9 mouse cellular contexts compared by ENCODE assay signal in the genomic region with DNA sequence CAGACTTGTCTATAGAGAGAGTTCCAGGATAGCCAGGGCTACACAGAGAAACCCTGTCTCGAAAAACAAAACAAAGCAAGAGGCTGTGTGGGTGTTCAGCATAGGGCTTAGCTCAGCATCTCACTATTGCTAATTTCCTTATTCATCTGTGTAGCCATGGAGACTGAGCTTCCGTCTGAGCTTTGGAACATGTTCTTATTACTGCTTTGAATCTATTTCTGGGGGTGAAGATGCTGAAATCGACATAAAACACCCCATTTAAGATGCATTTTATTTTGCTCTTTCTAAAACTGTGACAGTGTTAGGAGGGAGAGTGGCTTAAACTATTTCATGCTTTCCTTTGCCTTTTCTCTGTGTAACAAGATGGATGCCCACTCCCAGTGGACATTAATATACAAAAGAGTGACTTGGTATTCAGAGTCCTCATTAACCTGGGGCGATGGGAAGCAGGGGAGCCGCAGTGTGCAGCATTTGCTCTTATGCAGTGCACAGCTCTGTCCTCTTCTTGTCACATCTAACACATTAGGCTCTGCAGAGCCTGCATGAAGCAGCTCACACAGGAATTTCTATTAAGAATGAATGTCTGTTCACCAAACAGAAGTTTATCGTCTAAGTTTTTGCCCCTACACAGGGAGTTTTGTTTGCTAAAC.
DNase-seq lines count a peak whose midpoint lies in the region; ATAC-seq and TF ChIP-seq lines count a peak whose summit lies in the region.
"Had no signal": no experiment of that assay in that cellular context is flagged by ENCODE, and none has a peak within 500 bp of the region (broad histone marks: within the 10 kb centered on the region; RNA-seq: fewer than 3 reads in every experiment).

No protein-coding gene starts in this region.

- peak; percentile 80 for ATAC-seq in forebrain, embryonic 13.5 days
- peak; percentile 90 for ATAC-seq in hindbrain, embryonic 13.5 days (ENCODE audit: low FRiP score)

- H3K9ac ChIP-seq in forebrain, embryonic 13.5 days = no peak overlapping the region
- H3K9ac ChIP-seq in hindbrain, embryonic 13.5 days = peak overlapping the region; percentile 39; the same call in 1 of the 2 replicates
- H3K9ac ChIP-seq: embryonic facial prominence, embryonic 15.5 days; heart, embryonic 13.5 days had no signal

- no peak for TF ChIP-seq POLR2A in olfactory bulb, adult 2 months (IDR thresholded peaks at IDR 0.05; ENCODE audit: insufficient read depth, low read depth, low read length)

- H3K27me3 ChIP-seq in forebrain, embryonic 13.5 days = no peaks in the 10 kb centered on the region
- H3K27me3 ChIP-seq in hindbrain, embryonic 13.5 days = no peaks in the 10 kb centered on the region
- H3K27me3 ChIP-seq: embryonic facial prominence, embryonic 15.5 days; heart, embryonic 13.5 days had no signal

- TF ChIP-seq CTCF in olfactory bulb, adult 2 months (IDR thresholded peaks at IDR 0.05; ENCODE audit: insufficient read depth, low read depth, low read length) = no peak

- H3K9me3 ChIP-seq in forebrain, embryonic 13.5 days (replicated peaks) = no peaks in the 10 kb centered on the region
- no peaks in the 10 kb centered on the region for H3K9me3 ChIP-seq in hindbrain, embryonic 13.5 days
- H3K9me3 ChIP-seq: embryonic facial prominence, embryonic 15.5 days; heart, embryonic 13.5 days had no signal

- H3K4me2 ChIP-seq in forebrain, embryonic 13.5 days = no peak overlapping the region
- no peak overlapping the region for H3K4me2 ChIP-seq in hindbrain, embryonic 13.5 days
- H3K4me2 ChIP-seq: embryonic facial prominence, embryonic 15.5 days; heart, embryonic 13.5 days had no signal

- WGBS in forebrain, embryonic 13.5 days = 26% methylated on average over 6 of the region's 6 CpGs
- 39% methylated on average over 6 of the region's 6 CpGs for WGBS in hindbrain, embryonic 13.5 days
- 8% methylated on average over 6 of the region's 6 CpGs for WGBS in olfactory bulb, adult 2 months

- H3K4me1 ChIP-seq in forebrain, embryonic 13.5 days = peaks cover 19% of the 10 kb centered on the region
- peaks cover 37% of the 10 kb centered on the region for H3K4me1 ChIP-seq in hindbrain, embryonic 13.5 days (replicated peaks)
- peaks cover 11% of the 10 kb centered on the region for H3K4me1 ChIP-seq in olfactory bulb, adult 2 months (ENCODE audit: control insufficient read depth, insufficient read depth, low read length)
- H3K4me1 ChIP-seq: embryonic facial prominence, embryonic 15.5 days had no signal

- no peaks in the 10 kb centered on the region for H3K36me3 ChIP-seq in forebrain, embryonic 13.5 days (ENCODE audit: poor library complexity, severe bottlenecking)
- peaks cover 3% of the 10 kb centered on the region; the same call in 1 of the 2 replicates for H3K36me3 ChIP-seq in hindbrain, embryonic 13.5 days
- H3K36me3 ChIP-seq: embryonic facial prominence, embryonic 15.5 days; heart, embryonic 13.5 days had no signal

- peak; percentile 11 to 63 for DNase-seq in left cerebral cortex, adult 8-10 months (ENCODE audit: low spot score in 2 of 2)
- DNase-seq in B cell, adult 2 months = no peak
- no peak for DNase-seq in urinary bladder, postnatal 4 days (ENCODE audit: low spot score in 2 of 2)
- no peak for DNase-seq in MN1 (ENCODE audit: low spot score)

- no peak overlapping the region for H3K4me3 ChIP-seq in forebrain, embryonic 13.5 days
- H3K4me3 ChIP-seq in hindbrain, embryonic 13.5 days = no peak overlapping the region
- no peak overlapping the region for H3K4me3 ChIP-seq in olfactory bulb, adult 2 months (ENCODE audit: insufficient read depth, low read depth, low read length)
- H3K4me3 ChIP-seq: embryonic facial prominence, embryonic 15.5 days; heart, embryonic 13.5 days had no signal

- H3K27ac ChIP-seq in forebrain, embryonic 13.5 days = peak overlapping the region; percentile 48; the same call in 1 of the 2 replicates
- H3K27ac ChIP-seq in hindbrain, embryonic 13.5 days = peak overlapping the region; percentile 71
- H3K27ac ChIP-seq in olfactory bulb, adult 2 months (ENCODE audit: insufficient read depth, low read depth, low read length) = peak overlapping the region; percentile 88
- H3K27ac ChIP-seq: embryonic facial prominence, embryonic 15.5 days; heart, embryonic 13.5 days had no signal

Comparison
In these comparisons a context has a peak if more than half of its experiments do, and no peak if none do; other contexts are left out.
1. DNase-seq: peak in left cerebral cortex, adult 8-10 months (2 of 2); none in B cell, adult 2 months (0 of 2), urinary bladder, postnatal 4 days (0 of 2) and MN1 (single experiment).
2. Peak in every context shown above with its lines, with median percentiles within 50 percentile points of each other: H3K27ac ChIP-seq.